Mouse (Mus musculus): ENCODE data around the gene Tbc1d22a. TPM values are rescaled to one million over a fixed set of nuclear protein-coding genes. Genes with fewer than 3 reads are reported as not detected.
"Not testable (repeated sequence)": the region's sequence is repeated elsewhere in the genome, so short reads cannot be mapped to it uniquely, and the experiment has no call there.

Gene Tbc1d22a
- polyA plus RNA-seq, 1 experiment from 2014 or later, result 6.6 TPM

DNA sequence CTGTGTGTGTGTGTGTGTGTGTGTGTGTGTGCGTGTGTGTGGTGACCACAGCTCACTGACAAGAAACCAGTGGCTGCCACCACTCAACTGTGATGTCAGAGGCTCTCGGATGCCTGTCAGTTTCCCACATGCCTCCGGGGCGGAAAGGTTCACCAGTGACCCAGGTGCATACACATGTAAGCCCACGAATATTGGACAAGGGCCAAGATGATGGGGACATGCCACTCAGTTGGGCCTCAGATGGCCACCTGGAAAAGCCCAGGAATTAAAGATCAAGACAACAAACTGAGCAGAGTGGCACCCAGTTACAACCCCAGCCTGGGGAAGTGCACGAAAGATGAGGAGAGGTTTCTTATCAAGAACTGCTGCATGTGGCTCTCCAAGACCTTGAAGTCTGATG lies 41.7 kb upstream of the Tbc1d22a start:
- no peak overlapping the region for H3K27ac ChIP-seq (replicated peaks)
- no peak overlapping the region for H3K4me2 ChIP-seq
- H3K36me3 ChIP-seq (replicated peaks), result no peaks in the 10 kb centered on the region
- H3K4me3 ChIP-seq (replicated peaks), result no peak overlapping the region
- WGBS (ENCODE audit: insufficient replicate concordance), result 51% methylated on average over 6 of the region's 6 CpGs
- H3K27me3 ChIP-seq, result no peaks in the 10 kb centered on the region
- no peak for ATAC-seq (ENCODE audit: insufficient read depth)
- no peaks in the 10 kb centered on the region for H3K9me3 ChIP-seq (replicated peaks)
- H3K4me1 ChIP-seq (replicated peaks), result peaks cover 22% of the 10 kb centered on the region
- no peak overlapping the region for H3K9ac ChIP-seq

- no peak for ATAC-seq (ENCODE audit: insufficient read depth)
- Histone ChIP-seq H3K36me3 (replicated peaks) (no peaks in the 10 kb centered on the region), H3K27me3 (no peaks in the 10 kb centered on the region), H3K4me2 (no peak overlapping the region), H3K4me3 (replicated peaks) (no peak overlapping the region), H3K27ac (replicated peaks) (no peak overlapping the region), H3K9me3 (replicated peaks) (no peaks in the 10 kb centered on the region), H3K9ac (no peak overlapping the region), H3K4me1 (replicated peaks) (peaks cover 22% of the 10 kb centered on the region)
- 31% methylated on average over 16 of the region's 16 CpGs for WGBS (ENCODE audit: insufficient replicate concordance)
Measured at GRCm38 (mm10) chr15:86173136-86173985, 40.9 kb upstream of the Tbc1d22a start.

GRCm38 (mm10) chr15:86175253-86176050 lies 38.8 kb upstream of the Tbc1d22a start:
- Histone ChIP-seq H3K4me1 (replicated peaks) (peaks cover 26% of the 10 kb centered on the region), H3K9me3 (replicated peaks) (no peaks in the 10 kb centered on the region), H3K9ac (no peak overlapping the region), H3K36me3 (replicated peaks) (no peaks in the 10 kb centered on the region), H3K4me3 (replicated peaks) (no peak overlapping the region), H3K27me3 (no peaks in the 10 kb centered on the region), H3K27ac (replicated peaks) (no peak overlapping the region), H3K4me2 (no peak overlapping the region)
- 0 out of 2 replicates have a peak, but pooled peaks have one; percentile 28 for ATAC-seq (ENCODE audit: insufficient read depth)
- WGBS (ENCODE audit: insufficient replicate concordance), result 57% methylated on average over 3 of the region's 3 CpGs

DNA sequence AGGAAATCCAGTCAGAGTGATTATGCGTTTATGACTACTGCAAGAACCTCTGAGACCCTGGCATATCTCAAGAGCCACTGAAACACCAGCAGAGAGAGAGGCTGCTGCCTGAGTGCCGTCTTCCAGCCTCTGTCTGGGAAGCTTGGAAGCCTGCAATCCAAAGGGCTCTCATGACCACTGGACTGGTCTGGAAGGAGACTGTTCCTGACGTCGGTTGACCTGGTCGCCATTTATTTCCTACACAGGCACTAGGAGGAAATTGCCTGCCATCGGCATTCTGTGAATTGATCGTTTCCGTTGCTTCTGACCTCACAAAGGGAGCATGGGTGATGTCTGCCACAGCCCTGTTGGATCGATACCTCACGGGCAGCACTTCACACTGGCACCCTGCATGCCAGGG lies 38.1 kb upstream of the Tbc1d22a start:
- no peak overlapping the region for H3K4me3 ChIP-seq (replicated peaks)
- H3K27me3 ChIP-seq, result no peaks in the 10 kb centered on the region
- H3K9ac ChIP-seq, result no peak overlapping the region
- peaks cover 26% of the 10 kb centered on the region for H3K4me1 ChIP-seq (replicated peaks)
- 69% methylated on average over 10 of the region's 10 CpGs for WGBS (ENCODE audit: insufficient replicate concordance)
- H3K4me2 ChIP-seq, result no peak overlapping the region
- no peaks in the 10 kb centered on the region for H3K9me3 ChIP-seq (replicated peaks)
- no peaks in the 10 kb centered on the region for H3K36me3 ChIP-seq (replicated peaks)
- no peak for ATAC-seq (ENCODE audit: insufficient read depth)
- H3K27ac ChIP-seq (replicated peaks), result no peak overlapping the region

DNA sequence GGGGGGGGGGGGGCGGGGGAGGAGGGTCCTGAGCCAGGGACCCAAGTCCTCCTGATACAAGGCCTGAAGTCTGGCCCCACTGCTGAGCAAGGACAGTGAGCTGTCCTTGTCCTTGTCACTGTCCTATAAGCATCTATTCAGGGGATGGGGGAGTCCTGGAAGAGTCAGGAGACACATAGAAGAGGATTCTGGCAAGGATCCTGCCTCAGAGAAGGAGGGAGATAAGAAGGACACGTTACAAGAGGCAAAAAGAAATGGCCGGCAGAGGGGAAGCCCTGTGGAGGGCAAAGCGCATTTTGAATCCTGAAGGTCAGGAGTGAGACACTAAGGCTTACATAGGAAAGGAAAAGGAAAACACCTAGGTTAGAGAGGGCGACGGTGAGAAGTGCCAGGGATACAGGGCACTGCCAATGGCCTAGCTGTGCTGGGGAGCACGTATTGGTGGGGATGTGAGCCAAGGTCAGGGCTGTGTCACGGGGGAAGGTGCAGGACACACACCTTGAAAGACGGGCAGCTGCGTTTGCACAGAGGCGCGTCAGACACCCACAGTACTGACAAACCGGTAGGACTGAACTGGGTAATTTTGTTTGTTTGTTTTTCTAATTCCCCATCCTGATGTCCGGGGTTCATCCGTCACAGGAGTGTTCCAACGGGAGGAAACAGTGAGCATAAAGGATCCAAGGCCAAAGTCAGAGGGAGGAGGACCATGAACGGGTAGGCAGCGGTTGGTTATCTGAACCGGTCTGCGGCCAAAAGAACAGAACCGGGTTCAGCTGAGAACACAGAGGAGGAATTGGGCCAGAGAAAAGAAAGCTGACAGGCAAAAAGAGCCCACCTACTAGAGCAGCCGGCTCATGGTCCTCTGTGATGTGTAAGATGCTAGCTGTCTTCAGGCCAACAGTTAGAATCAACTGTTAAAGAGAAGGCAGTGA lies 37.2 kb upstream of the Tbc1d22a start:
- Histone ChIP-seq H3K4me3 (replicated peaks) (no peak overlapping the region), H3K9ac (no peak overlapping the region), H3K27ac (replicated peaks) (no peak overlapping the region), H3K27me3 (no peaks in the 10 kb centered on the region), H3K36me3 (replicated peaks) (no peaks in the 10 kb centered on the region), H3K4me2 (no peak overlapping the region), H3K4me1 (replicated peaks) (peaks cover 29% of the 10 kb centered on the region), H3K9me3 (replicated peaks) (no peaks in the 10 kb centered on the region)
- no peak for ATAC-seq (ENCODE audit: insufficient read depth)
- WGBS (ENCODE audit: insufficient replicate concordance), result 66% methylated on average over 22 of the region's 22 CpGs

GRCm38 (mm10) chr15:86177703-86178251 lies 36.5 kb upstream of the Tbc1d22a start:
- 54% methylated on average over 2 of the region's 2 CpGs for WGBS (ENCODE audit: insufficient replicate concordance)
- H3K9ac ChIP-seq; H3K36me3 ChIP-seq (replicated peaks); ATAC-seq (ENCODE audit: insufficient read depth); H3K27ac ChIP-seq (replicated peaks); H3K4me2 ChIP-seq; H3K9me3 ChIP-seq (replicated peaks); H3K27me3 ChIP-seq; H3K4me3 ChIP-seq (replicated peaks): not testable (repeated sequence)
- H3K4me1 ChIP-seq (replicated peaks), result peaks cover 34% of the 10 kb centered on the region

DNA sequence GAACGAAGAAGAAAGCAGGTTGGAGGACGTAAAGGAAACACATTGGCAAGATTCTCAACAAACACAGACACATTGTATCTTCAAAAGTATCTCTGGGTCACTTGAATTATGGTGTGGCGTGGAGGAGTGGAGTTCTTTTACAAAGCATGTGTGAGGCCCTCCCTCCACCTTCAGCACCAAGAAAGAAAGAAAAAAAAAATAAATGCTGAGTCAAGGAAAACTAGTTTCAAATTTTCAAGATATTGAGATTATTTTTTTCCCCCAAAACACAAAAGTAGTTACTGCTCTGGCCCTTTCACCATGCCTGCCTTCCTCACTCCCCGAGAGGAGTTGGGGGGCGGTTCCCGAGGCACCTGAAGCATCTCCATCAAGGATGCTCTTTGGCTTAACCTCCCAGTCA lies 35.7 kb upstream of the Tbc1d22a start:
- no peak overlapping the region for H3K4me2 ChIP-seq
- 70% methylated on average over 6 of the region's 6 CpGs for WGBS (ENCODE audit: insufficient replicate concordance)
- H3K9ac ChIP-seq, result no peak overlapping the region
- peaks cover 33% of the 10 kb centered on the region for H3K4me1 ChIP-seq (replicated peaks)
- H3K27ac ChIP-seq (replicated peaks), result no peak overlapping the region
- peaks cover 3% of the 10 kb centered on the region; the same call in 1 of the 2 replicates for H3K27me3 ChIP-seq
- H3K4me3 ChIP-seq (replicated peaks), result no peak overlapping the region
- H3K36me3 ChIP-seq (replicated peaks), result no peaks in the 10 kb centered on the region
- no peaks in the 10 kb centered on the region for H3K9me3 ChIP-seq (replicated peaks)
- no peak for ATAC-seq (ENCODE audit: insufficient read depth)

DNA sequence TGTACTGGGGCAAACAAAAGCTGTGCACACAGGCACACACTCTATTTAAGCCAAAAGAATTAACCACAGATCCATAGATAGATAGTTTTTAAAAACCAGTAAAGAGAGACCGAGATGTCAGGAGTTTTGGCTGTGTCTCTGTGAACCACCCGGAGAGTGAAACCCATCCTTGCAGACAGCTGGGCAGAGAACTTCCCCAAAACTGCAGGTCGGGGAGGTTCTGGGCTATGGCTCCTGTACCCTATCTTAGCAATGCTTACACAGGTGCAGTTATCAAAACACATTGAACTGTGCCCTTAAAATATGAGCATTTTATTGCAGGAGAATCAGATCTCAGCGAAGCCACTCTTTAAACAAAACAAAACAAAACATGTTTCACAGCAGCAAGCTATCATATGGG lies 33.8 kb upstream of the Tbc1d22a start:
- H3K9ac ChIP-seq, result no peak overlapping the region
- no peak for ATAC-seq (ENCODE audit: insufficient read depth)
- no peak overlapping the region for H3K4me3 ChIP-seq (replicated peaks)
- peaks cover 20% of the 10 kb centered on the region for H3K27me3 ChIP-seq
- H3K36me3 ChIP-seq (replicated peaks), result no peaks in the 10 kb centered on the region
- peaks cover 28% of the 10 kb centered on the region for H3K4me1 ChIP-seq (replicated peaks)
- no peak overlapping the region for H3K27ac ChIP-seq (replicated peaks)
- WGBS (ENCODE audit: insufficient replicate concordance), result 27% methylated on average over 4 of the region's 4 CpGs
- no peak overlapping the region for H3K4me2 ChIP-seq
- H3K9me3 ChIP-seq (replicated peaks), result no peaks in the 10 kb centered on the region

DNA sequence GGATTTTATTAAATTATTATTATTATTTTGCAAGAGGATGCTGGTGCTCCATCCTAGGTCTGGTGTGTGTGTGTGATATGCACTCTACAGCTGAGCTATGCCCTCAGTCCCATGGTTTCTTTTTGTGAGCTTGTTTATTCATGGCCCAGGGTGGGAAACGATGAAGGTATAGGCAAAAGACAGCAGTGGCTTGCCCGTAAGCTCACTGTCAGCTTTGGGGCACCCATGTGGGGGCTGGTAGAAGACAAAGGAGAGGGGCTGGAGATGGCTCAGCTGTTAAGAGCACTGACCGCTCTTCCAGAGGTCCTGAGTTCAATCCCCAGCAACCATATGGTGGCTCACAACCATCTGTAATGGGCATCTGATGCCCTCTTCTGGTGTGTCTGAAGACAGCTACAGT lies 32.9 kb upstream of the Tbc1d22a start:
- not testable (repeated sequence) for H3K27ac ChIP-seq (replicated peaks); ATAC-seq (ENCODE audit: insufficient read depth); H3K9me3 ChIP-seq (replicated peaks); H3K36me3 ChIP-seq (replicated peaks); H3K9ac ChIP-seq; H3K4me3 ChIP-seq (replicated peaks); H3K4me2 ChIP-seq
- H3K27me3 ChIP-seq, result peaks cover 29% of the 10 kb centered on the region
- WGBS (ENCODE audit: insufficient replicate concordance), result 84% methylated on average over 3 of the region's 3 CpGs
- H3K4me1 ChIP-seq (replicated peaks), result peaks cover 23% of the 10 kb centered on the region

GRCm38 (mm10) chr15:86181941-86182439 lies 32.3 kb upstream of the Tbc1d22a start:
- no peak for ATAC-seq (ENCODE audit: insufficient read depth)
- peaks cover 23% of the 10 kb centered on the region for H3K4me1 ChIP-seq (replicated peaks)
- 17% methylated on average over 11 of the region's 11 CpGs for WGBS (ENCODE audit: insufficient replicate concordance)
- H3K27me3 ChIP-seq, result peaks cover 33% of the 10 kb centered on the region
- no peaks in the 10 kb centered on the region for H3K9me3 ChIP-seq (replicated peaks)
- H3K27ac ChIP-seq (replicated peaks), result peak overlapping the region; percentile 55
- peak overlapping the region; percentile 35; the same call in 1 of the 2 replicates for H3K4me2 ChIP-seq
- no peaks in the 10 kb centered on the region for H3K36me3 ChIP-seq (replicated peaks)
- H3K4me3 ChIP-seq (replicated peaks), result no peak overlapping the region; the same call in 1 of the 2 replicates
- no peak overlapping the region for H3K9ac ChIP-seq

All from liver, embryonic 15.5 days (tissue).